Mouse (Mus musculus): ENCODE results near the gene Tango6. TPM values are rescaled to one million over a fixed set of nuclear protein-coding genes. Genes with fewer than 3 reads are reported as not detected.
A peak's percentile ranks its signal among the peaks of the same experiment; 100 is the strongest.
"Not testable (repeated sequence)": the region's sequence is repeated elsewhere in the genome, so short reads cannot be mapped to it uniquely, and the experiment has no call there.

The Tango6 gene
- polyA plus RNA-seq, 1 experiment from 2014 or later, result 14.5 TPM

DNA sequence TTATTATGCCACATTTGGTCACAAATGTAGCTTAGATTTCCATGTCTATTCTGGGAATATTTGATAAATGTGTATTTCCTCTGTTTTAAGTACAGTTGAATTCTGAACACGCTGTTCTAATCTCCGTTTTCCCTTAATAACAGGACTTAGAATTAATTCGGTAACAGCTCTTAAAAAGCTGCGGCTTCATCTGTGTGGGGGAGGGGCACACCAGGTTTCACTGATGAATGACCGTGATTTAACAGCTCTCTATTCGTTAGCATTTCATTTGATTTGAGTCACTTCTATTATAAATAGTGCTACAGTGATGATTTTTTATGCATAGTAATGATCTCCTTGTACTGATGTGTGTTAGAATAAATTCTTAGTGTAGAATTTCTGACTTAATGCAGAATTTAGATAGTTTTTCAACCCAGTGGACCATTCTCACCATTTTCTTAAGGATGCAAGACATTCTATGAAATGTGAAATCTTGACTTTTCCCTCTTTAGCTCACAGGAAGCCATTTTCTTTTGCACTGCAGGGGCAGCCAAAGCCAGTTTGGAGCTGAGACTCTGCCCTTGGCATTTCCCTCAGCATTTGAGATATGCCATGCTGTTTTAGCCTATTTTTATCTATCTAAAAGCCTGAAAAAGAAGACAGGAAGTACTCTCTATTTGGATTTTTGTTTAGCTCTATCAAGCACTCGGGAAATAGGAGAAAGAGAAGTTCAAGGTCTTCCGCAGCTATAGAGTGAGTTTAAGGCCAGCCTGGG is 91.9 kb downstream of the Tango6 start:
- Histone ChIP-seq H3K4me3 (ENCODE audit: low read length) (no peak overlapping the region), H3K27me3 (ENCODE audit: control insufficient read depth, insufficient read depth, low read length) (no peaks in the 10 kb centered on the region), H3K27ac (ENCODE audit: low read depth, low read length) (no peak overlapping the region), H3K9ac (ENCODE audit: low read depth, low read length) (no peak overlapping the region), H3K4me2 (replicated peaks; ENCODE audit: low read depth, low read length) (no peak overlapping the region), H3K4me1 (ENCODE audit: control insufficient read depth, insufficient read depth, low read length) (no peaks in the 10 kb centered on the region), H3K9me3 (ENCODE audit: control insufficient read depth, low read length) (no peaks in the 10 kb centered on the region), H3K36me3 (ENCODE audit: control insufficient read depth, insufficient read depth, low read length) (no peaks in the 10 kb centered on the region)
- WGBS, result 79% methylated on average over 8 of the region's 8 CpGs
- ATAC-seq (ENCODE audit: low FRiP score, low TSS enrichment), result no peak

DNA sequence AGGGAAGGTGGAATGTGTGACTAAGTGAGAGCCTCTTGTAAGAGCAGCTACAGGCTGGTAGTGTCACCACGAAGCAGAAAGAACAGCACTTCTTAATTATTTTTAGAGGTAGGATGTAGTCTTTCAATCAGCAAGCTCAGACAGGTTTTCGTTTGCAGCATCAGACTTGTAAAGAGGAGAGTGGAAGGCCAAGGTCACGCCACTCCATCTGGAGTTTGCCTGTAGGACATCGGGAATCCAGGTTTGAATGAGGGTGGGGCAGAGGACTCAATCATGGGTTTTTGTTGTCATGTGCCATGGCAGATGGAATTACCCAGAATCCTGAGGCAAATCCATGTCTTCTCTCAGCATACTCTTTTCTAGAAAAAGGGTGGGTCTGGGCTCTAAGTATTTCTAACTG is 106.8 kb downstream of the Tango6 start:
- Histone ChIP-seq H3K9me3 (ENCODE audit: control insufficient read depth, low read length) (no peaks in the 10 kb centered on the region), H3K4me2 (replicated peaks; ENCODE audit: low read depth, low read length) (no peak overlapping the region), H3K9ac (ENCODE audit: low read depth, low read length) (no peak overlapping the region), H3K36me3 (ENCODE audit: control insufficient read depth, insufficient read depth, low read length) (no peaks in the 10 kb centered on the region), H3K4me1 (ENCODE audit: control insufficient read depth, insufficient read depth, low read length) (0 out of 2 replicates have a peak, but pooled peaks cover 3% of the 10 kb centered on the region), H3K4me3 (ENCODE audit: low read length) (no peak overlapping the region), H3K27me3 (ENCODE audit: control insufficient read depth, insufficient read depth, low read length) (no peaks in the 10 kb centered on the region), H3K27ac (ENCODE audit: low read depth, low read length) (no peak overlapping the region)
- 75% methylated on average over 4 of the region's 4 CpGs for WGBS
- no peak for ATAC-seq (ENCODE audit: low FRiP score, low TSS enrichment)

DNA sequence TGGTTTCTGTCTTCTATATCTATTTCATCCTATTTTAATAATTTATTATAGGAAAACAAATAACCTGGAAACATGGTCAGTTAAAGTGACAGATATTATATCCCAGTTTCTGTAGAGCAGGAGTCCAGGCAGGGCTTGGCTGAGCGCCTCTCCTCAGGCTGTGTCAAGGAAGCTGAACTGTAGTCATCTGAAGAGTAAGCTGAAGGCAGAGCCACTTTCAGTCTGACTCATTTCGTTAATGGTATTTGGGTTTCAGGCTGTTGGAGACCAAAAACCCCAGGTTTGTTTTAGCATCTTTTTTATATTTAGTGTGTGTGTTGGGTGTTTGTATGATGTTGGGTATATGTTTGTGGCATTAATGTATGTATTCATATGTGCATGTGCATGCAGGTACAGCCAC is 112.0 kb downstream of the Tango6 start:
- WGBS, result 81% methylated on average over 2 of the region's 2 CpGs
- H3K36me3 ChIP-seq (ENCODE audit: control insufficient read depth, insufficient read depth, low read length), result no peaks in the 10 kb centered on the region

DNA sequence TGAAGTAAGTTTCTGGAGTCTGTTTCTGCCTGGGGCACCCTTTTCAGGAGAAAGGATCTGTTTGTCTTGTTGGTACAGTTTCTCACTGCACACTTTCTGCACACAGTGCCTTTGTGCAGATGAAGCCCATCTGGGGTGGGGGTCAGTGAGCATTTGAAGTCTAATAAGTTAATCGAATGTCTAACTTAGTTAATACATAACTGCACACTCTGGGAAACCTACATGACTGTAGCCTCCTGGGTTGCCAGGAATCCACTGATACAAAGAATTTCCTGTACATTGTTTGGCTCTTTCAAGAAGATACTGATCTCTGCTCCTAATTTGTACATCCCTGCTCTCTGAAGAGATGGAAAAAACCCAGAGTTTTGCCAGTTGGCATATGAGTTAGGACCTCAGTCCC is 117.0 kb downstream of the Tango6 start:
- H3K4me1 ChIP-seq (ENCODE audit: control insufficient read depth, insufficient read depth, low read length), result peaks cover 6% of the 10 kb centered on the region; the same call in 1 of the 2 replicates
- no peak overlapping the region for H3K4me3 ChIP-seq (ENCODE audit: low read length)
- H3K9ac ChIP-seq (ENCODE audit: low read depth, low read length), result no peak overlapping the region
- H3K4me2 ChIP-seq (replicated peaks; ENCODE audit: low read depth, low read length), result no peak overlapping the region
- H3K27me3 ChIP-seq (ENCODE audit: control insufficient read depth, insufficient read depth, low read length), result no peaks in the 10 kb centered on the region
- ATAC-seq (ENCODE audit: low FRiP score, low TSS enrichment), result peak; percentile 79; the same call in 1 of the 2 replicates
- 61% methylated on average over 1 of the region's 1 CpGs for WGBS
- H3K36me3 ChIP-seq (ENCODE audit: control insufficient read depth, insufficient read depth, low read length), result no peaks in the 10 kb centered on the region
- no peaks in the 10 kb centered on the region for H3K9me3 ChIP-seq (ENCODE audit: control insufficient read depth, low read length)
- H3K27ac ChIP-seq (ENCODE audit: low read depth, low read length), result peak overlapping the region; percentile 78

More for the DNA sequence above, 112.0 kb downstream of the Tango6 start:
- H3K27ac ChIP-seq (ENCODE audit: low read depth, low read length), result no peak overlapping the region
- H3K9ac ChIP-seq (ENCODE audit: low read depth, low read length), result no peak overlapping the region
- no peaks in the 10 kb centered on the region for H3K9me3 ChIP-seq (ENCODE audit: control insufficient read depth, low read length)
- no peak overlapping the region for H3K4me2 ChIP-seq (replicated peaks; ENCODE audit: low read depth, low read length)
- H3K4me3 ChIP-seq (ENCODE audit: low read length), result no peak overlapping the region
- no peak for ATAC-seq (ENCODE audit: low FRiP score, low TSS enrichment)
- 0 out of 2 replicates have a peak, but pooled peaks cover 6% of the 10 kb centered on the region for H3K4me1 ChIP-seq (ENCODE audit: control insufficient read depth, insufficient read depth, low read length)
- no peaks in the 10 kb centered on the region for H3K27me3 ChIP-seq (ENCODE audit: control insufficient read depth, insufficient read depth, low read length)

DNA sequence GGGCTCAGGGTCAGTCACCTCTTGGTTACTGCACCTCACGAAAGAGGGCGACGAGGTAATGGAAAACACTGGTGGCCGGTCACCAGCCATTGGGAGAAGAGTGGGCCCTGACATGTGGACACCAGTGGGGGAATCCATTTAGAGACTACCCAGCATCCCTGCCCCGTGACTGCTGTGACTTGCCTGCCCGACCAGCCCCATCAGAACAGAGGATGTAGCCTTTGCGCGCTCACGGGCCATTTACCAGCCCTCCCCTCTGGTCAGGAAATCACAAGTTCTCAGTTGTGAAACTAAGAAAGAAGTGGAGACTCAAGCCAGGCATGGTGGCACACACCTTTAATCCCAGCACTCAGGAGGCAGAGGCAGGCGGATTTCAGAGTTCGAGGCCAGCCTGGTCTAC is 118.4 kb downstream of the Tango6 start:
- Histone ChIP-seq H3K9ac (ENCODE audit: low read depth, low read length) (no peak overlapping the region), H3K27ac (ENCODE audit: low read depth, low read length) (peak overlapping the region; percentile 78), H3K4me2 (replicated peaks; ENCODE audit: low read depth, low read length) (no peak overlapping the region), H3K9me3 (ENCODE audit: control insufficient read depth, low read length) (no peaks in the 10 kb centered on the region), H3K4me1 (ENCODE audit: control insufficient read depth, insufficient read depth, low read length) (peaks cover 6% of the 10 kb centered on the region; the same call in 1 of the 2 replicates), H3K4me3 (ENCODE audit: low read length) (no peak overlapping the region), H3K27me3 (ENCODE audit: control insufficient read depth, insufficient read depth, low read length) (no peaks in the 10 kb centered on the region), H3K36me3 (ENCODE audit: control insufficient read depth, insufficient read depth, low read length) (no peaks in the 10 kb centered on the region)
- WGBS, result 90% methylated on average over 11 of the region's 11 CpGs
- no peak for ATAC-seq (ENCODE audit: low FRiP score, low TSS enrichment)

DNA sequence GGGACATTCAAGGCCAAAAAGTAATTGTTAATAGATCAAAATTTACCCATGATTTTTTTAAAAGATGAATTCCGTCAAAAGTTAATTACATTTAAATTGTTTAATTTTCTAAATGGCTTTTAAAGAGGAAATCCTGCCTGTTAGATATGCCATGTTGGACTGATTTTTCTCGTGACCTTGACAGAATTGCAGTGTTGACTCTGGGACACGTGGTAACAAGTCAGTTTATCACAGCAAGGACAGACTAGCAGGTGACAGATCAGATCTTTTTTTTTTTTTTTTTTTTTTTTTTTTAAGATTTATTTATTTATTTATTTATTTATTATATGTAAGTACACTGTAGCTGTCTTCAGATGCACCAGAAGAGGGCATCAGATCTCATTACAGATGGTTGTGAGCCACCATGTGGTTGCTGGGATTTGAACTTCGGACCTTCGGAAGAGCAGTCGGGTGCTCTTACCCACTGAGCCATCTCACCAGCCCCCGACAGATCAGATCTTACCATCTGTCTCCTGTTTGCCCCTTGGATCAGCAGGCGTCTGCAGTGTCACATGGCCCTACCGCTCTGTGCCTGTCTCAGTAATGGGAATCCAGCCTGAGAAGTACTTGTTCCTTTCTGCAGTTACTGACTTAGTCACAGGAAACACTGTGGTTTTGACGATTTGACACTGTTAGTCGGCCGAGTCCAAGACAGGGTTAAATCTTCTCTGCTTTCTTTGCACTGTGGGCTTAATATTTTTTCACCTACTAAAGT is 119.7 kb downstream of the Tango6 start:
- not testable (repeated sequence) for H3K27ac ChIP-seq (ENCODE audit: low read depth, low read length); H3K4me3 ChIP-seq (ENCODE audit: low read length); H3K9me3 ChIP-seq (ENCODE audit: control insufficient read depth, low read length); H3K4me1 ChIP-seq (ENCODE audit: control insufficient read depth, insufficient read depth, low read length); H3K36me3 ChIP-seq (ENCODE audit: control insufficient read depth, insufficient read depth, low read length); H3K27me3 ChIP-seq (ENCODE audit: control insufficient read depth, insufficient read depth, low read length); ATAC-seq (ENCODE audit: low FRiP score, low TSS enrichment); H3K9ac ChIP-seq (ENCODE audit: low read depth, low read length); H3K4me2 ChIP-seq (replicated peaks; ENCODE audit: low read depth, low read length)
- 85% methylated on average over 12 of the region's 12 CpGs for WGBS

DNA sequence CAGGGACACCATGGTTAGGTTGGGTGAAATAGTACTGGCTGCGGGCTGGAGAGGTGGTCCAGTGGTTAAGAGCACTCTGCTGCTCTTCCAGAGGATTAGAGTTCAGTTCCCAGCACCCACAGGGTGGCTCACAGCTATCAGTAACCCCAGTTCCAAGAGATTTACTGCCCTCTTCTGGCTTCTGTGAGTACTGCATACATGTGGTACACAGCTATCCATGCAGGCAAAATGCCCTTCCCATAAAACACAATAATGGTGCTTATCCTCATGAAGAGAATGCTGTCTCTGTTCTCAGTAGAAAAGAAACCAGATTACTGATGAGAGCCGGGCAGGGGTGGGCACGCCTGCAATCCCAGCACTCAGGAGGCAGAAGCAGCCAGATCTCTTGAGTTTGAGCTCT is 123.0 kb downstream of the Tango6 start:
- no peak overlapping the region for H3K27ac ChIP-seq (ENCODE audit: low read depth, low read length)
- 100% methylated on average over 3 of the region's 3 CpGs for WGBS

DNA sequence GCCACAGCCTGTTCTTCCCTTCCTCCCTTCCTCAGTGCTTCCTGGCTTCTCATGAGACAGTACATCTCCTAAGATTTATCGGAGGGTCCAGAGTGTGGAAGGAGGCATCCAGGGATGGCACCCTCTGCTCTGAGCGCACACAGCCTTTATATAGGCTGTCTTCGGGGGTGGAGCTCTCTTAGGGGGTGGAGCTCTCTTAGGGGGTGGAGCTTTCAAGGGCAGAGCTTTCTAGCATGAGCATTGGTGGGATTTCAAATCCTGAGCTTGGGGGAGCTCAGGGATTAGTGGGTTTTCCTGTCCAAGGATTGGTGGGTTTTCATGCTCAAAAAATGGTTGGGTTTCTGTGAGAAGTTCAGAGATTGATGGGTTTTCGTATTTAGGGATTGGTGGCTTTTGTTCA is 124.6 kb downstream of the Tango6 start:
- Histone ChIP-seq H3K4me3 (ENCODE audit: low read length) (no peak overlapping the region), H3K4me2 (replicated peaks; ENCODE audit: low read depth, low read length) (no peak overlapping the region), H3K27me3 (ENCODE audit: control insufficient read depth, insufficient read depth, low read length) (no peaks in the 10 kb centered on the region), H3K9ac (ENCODE audit: low read depth, low read length) (no peak overlapping the region), H3K9me3 (ENCODE audit: control insufficient read depth, low read length) (no peaks in the 10 kb centered on the region), H3K4me1 (ENCODE audit: control insufficient read depth, insufficient read depth, low read length) (no peaks in the 10 kb centered on the region; the same call in 1 of the 2 replicates), H3K36me3 (ENCODE audit: control insufficient read depth, insufficient read depth, low read length) (no peaks in the 10 kb centered on the region; the same call in 1 of the 2 replicates), H3K27ac (ENCODE audit: low read depth, low read length) (no peak overlapping the region)
- 94% methylated on average over 4 of the region's 4 CpGs for WGBS
- ATAC-seq (ENCODE audit: low FRiP score, low TSS enrichment), result no peak

More for the DNA sequence above, 123.0 kb downstream of the Tango6 start:
- H3K9me3 ChIP-seq (ENCODE audit: control insufficient read depth, low read length), result no peaks in the 10 kb centered on the region
- H3K36me3 ChIP-seq (ENCODE audit: control insufficient read depth, insufficient read depth, low read length), result no peaks in the 10 kb centered on the region
- H3K9ac ChIP-seq (ENCODE audit: low read depth, low read length), result no peak overlapping the region
- H3K27me3 ChIP-seq (ENCODE audit: control insufficient read depth, insufficient read depth, low read length), result no peaks in the 10 kb centered on the region
- H3K4me2 ChIP-seq (replicated peaks; ENCODE audit: low read depth, low read length), result no peak overlapping the region
- no peaks in the 10 kb centered on the region; the same call in none of the 2 replicates for H3K4me1 ChIP-seq (ENCODE audit: control insufficient read depth, insufficient read depth, low read length)
- ATAC-seq (ENCODE audit: low FRiP score, low TSS enrichment), result no peak
- H3K4me3 ChIP-seq (ENCODE audit: low read length), result no peak overlapping the region

DNA sequence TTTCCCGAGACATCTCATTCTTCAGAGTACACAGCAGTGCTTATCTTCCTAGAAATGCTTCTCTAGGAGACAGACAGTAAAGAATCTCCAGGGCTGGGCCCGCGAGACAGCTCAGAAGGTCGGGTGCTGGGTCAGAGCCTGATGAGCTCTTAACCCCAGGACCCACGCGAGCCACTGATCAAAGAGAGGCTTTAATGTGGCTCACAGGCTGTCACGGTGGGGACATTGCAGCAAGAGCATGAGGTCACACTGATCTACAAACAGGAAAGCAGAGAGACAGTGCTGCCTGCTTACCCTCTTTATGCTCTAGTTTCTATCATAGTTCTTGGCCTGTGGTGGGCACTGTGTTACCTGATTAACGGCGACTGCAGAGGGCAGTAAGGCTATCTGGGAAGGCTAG is 126.9 kb downstream of the Tango6 start:
- Histone ChIP-seq H3K9ac (ENCODE audit: low read depth, low read length) (no peak overlapping the region), H3K4me3 (ENCODE audit: low read length) (no peak overlapping the region), H3K9me3 (ENCODE audit: control insufficient read depth, low read length) (no peaks in the 10 kb centered on the region), H3K27ac (ENCODE audit: low read depth, low read length) (no peak overlapping the region), H3K27me3 (ENCODE audit: control insufficient read depth, insufficient read depth, low read length) (no peaks in the 10 kb centered on the region), H3K4me2 (replicated peaks; ENCODE audit: low read depth, low read length) (no peak overlapping the region), H3K36me3 (ENCODE audit: control insufficient read depth, insufficient read depth, low read length) (no peaks in the 10 kb centered on the region; the same call in 1 of the 2 replicates), H3K4me1 (ENCODE audit: control insufficient read depth, insufficient read depth, low read length) (no peaks in the 10 kb centered on the region; the same call in 1 of the 2 replicates)
- 24% methylated on average over 9 of the region's 9 CpGs for WGBS
- ATAC-seq (ENCODE audit: low FRiP score, low TSS enrichment), result no peak
